Mouse (Mus musculus): ENCODE results near the gene Chadl.

GRCm38 (mm10) chr15:81745601-81746114, 48.6 kb upstream of the Chadl start:
- TF ChIP-seq CTCF (IDR thresholded peaks at IDR 0.05; ENCODE audit: borderline replicate concordance, insufficient read depth, low read depth, low read length) (no peak), POLR2A (IDR thresholded peaks at IDR 0.05; ENCODE audit: borderline replicate concordance, insufficient read depth, low read length) (no peak)

Data from cerebellum, adult 2 months (tissue).